Mouse (Mus musculus): ENCODE measurements around the gene Kcnip1. TPM values are rescaled to one million over a fixed set of nuclear protein-coding genes. Genes with fewer than 3 reads are reported as not detected.

The Kcnip1 gene
- polyA plus RNA-seq, 1 experiment from 2014 or later, result 0.74 TPM

GRCm38 (mm10) chr11:33685904-33686303 is 307.0 kb downstream of the Kcnip1 start:
- Histone ChIP-seq H3K36me3 (no peaks in the 10 kb centered on the region), H3K27ac (no peak overlapping the region), H3K27me3 (ENCODE audit: low read depth, poor library complexity, severe bottlenecking) (peaks cover 5% of the 10 kb centered on the region; the same call in 1 of the 2 replicates), H3K4me3 (no peak overlapping the region), H3K4me1 (peaks cover 11% of the 10 kb centered on the region), H3K9me3 (replicated peaks) (no peaks in the 10 kb centered on the region)
- 84% methylated on average over 3 of the region's 3 CpGs for WGBS
- DNase-seq (ENCODE audit: low spot score), result no peak

GRCm38 (mm10) chr11:33680151-33680550 is 312.8 kb downstream of the Kcnip1 start:
- Histone ChIP-seq H3K27ac (no peak overlapping the region), H3K9me3 (replicated peaks) (no peaks in the 10 kb centered on the region), H3K36me3 (no peaks in the 10 kb centered on the region), H3K4me1 (peaks cover 15% of the 10 kb centered on the region), H3K27me3 (ENCODE audit: low read depth, poor library complexity, severe bottlenecking) (peaks cover 13% of the 10 kb centered on the region; the same call in 1 of the 2 replicates), H3K4me3 (0 out of 2 replicates have a peak overlapping the region, but pooled peaks have one; percentile 17)
- DNase-seq (ENCODE audit: low spot score), result peak; percentile 85
- WGBS, result 1% methylated on average over 15 of the region's 15 CpGs

DNA sequence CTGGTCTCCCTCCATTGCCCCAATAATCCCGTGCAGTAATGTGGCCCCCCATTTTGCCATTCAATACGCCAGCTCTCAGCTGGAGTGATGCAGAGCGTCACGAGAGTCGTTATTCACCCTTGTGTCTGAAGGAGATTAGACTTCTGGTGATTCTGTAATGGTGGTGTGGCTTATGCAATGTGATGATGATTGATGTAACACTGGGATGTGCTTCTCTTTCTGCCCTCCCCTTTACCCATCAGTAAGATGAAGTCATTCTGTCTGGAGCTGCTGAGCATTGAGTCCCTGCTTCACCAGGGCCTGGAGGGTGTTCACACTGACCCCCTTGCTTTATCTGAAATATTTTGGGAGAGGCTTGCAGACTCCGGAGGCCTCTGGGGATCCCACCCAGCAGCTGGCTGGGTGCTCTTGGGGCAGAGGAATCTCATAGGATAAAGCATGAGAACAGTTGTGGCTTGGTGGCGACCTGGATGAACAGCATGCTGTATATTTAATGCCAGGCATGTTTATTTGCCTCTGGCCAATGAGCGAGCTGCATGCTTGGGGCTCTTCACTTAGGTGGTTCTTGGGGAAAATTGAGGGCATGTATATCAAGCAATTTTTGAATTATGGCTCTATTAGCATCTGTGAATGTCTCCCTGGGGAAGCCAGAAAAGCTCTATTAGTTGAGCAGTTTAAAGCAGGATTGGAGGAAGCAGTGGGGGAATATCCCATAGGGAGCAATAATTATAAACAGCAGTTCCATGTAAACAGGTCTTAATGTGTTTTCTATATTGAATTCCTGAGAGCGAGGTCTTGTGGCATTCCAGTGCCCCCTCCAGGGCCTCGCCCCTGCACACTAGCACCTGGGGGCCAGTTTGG is 322.6 kb downstream of the Kcnip1 start:
- WGBS, result 78% methylated on average over 10 of the region's 10 CpGs
- DNase-seq (ENCODE audit: low spot score), result no peak
- Histone ChIP-seq H3K27ac (no peak overlapping the region), H3K4me3 (no peak overlapping the region), H3K27me3 (ENCODE audit: low read depth, poor library complexity, severe bottlenecking) (no peaks in the 10 kb centered on the region), H3K36me3 (no peaks in the 10 kb centered on the region), H3K9me3 (replicated peaks) (no peaks in the 10 kb centered on the region), H3K4me1 (peaks cover 12% of the 10 kb centered on the region)

DNA sequence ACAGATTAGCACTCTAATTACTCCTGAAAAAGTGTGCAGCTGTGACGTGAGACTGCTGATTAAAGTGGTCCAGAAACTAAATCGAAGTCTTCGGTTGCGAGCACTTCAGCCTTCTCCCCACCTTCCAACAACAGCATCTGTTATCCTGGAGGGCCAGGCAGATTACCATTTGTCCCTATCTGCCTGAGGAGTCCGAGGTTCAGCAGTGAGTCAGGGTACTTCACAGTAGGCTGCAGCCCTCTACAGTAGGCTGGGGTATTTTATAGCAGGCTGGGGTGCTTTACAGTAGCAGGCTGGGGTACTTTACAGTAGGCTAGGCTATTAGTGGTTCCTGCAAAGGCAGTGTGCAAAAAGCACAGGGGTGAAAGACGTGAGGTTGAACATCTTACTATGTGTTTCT is 324.6 kb downstream of the Kcnip1 start:
- Histone ChIP-seq H3K9me3 (replicated peaks) (no peaks in the 10 kb centered on the region), H3K27ac (no peak overlapping the region), H3K4me1 (peaks cover 12% of the 10 kb centered on the region), H3K27me3 (ENCODE audit: low read depth, poor library complexity, severe bottlenecking) (no peaks in the 10 kb centered on the region), H3K36me3 (no peaks in the 10 kb centered on the region), H3K4me3 (no peak overlapping the region)
- 67% methylated on average over 6 of the region's 6 CpGs for WGBS
- no peak for DNase-seq (ENCODE audit: low spot score)

- Histone ChIP-seq H3K4me3 (no peak overlapping the region), H3K36me3 (no peaks in the 10 kb centered on the region), H3K4me1 (peaks cover 10% of the 10 kb centered on the region), H3K27me3 (ENCODE audit: low read depth, poor library complexity, severe bottlenecking) (no peaks in the 10 kb centered on the region), H3K27ac (no peak overlapping the region), H3K9me3 (replicated peaks) (no peaks in the 10 kb centered on the region)
- no peak for DNase-seq (ENCODE audit: low spot score)
- 84% methylated on average over 2 of the region's 2 CpGs for WGBS
Observed at GRCm38 (mm10) chr11:33663599-33663998, 329.4 kb downstream of the Kcnip1 start.

- Histone ChIP-seq H3K27me3 (ENCODE audit: low read depth, poor library complexity, severe bottlenecking) (no peaks in the 10 kb centered on the region), H3K4me3 (no peak overlapping the region), H3K4me1 (peaks cover 10% of the 10 kb centered on the region), H3K9me3 (replicated peaks) (no peaks in the 10 kb centered on the region), H3K27ac (no peak overlapping the region), H3K36me3 (no peaks in the 10 kb centered on the region)
- WGBS, result 80% methylated on average over 13 of the region's 13 CpGs
- DNase-seq (ENCODE audit: low spot score), result no peak
Observed at GRCm38 (mm10) chr11:33660016-33660913, 332.7 kb downstream of the Kcnip1 start.

- peaks cover 10% of the 10 kb centered on the region for H3K4me1 ChIP-seq
- H3K9me3 ChIP-seq (replicated peaks), result no peaks in the 10 kb centered on the region
- H3K27ac ChIP-seq, result no peak overlapping the region
- no peaks in the 10 kb centered on the region for H3K36me3 ChIP-seq
- no peaks in the 10 kb centered on the region for H3K27me3 ChIP-seq (ENCODE audit: low read depth, poor library complexity, severe bottlenecking)
- H3K4me3 ChIP-seq, result no peak overlapping the region
- DNase-seq (ENCODE audit: low spot score), result no peak
- WGBS, result 84% methylated on average over 7 of the region's 7 CpGs
Observed at GRCm38 (mm10) chr11:33655861-33656593, 336.9 kb downstream of the Kcnip1 start.

DNA sequence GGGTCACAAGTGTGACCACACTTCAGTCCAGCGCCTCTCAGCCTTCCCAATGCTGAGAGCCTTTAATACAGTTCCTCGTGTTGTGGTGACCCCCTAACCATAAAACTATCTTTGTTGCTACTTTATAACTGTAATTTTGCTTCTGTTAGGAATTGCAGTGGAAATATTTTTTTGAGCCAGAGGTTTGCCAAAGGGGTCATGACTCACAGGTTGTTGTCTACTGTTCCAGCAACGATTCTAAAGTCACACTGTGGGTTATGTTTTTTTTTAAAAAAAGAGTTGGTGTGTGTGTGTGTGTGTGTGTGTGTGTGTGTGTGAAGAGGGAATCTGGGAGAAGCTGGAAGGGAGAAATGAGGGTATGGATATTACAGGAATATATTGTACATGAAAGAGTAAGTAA is 337.7 kb downstream of the Kcnip1 start:
- Histone ChIP-seq H3K27ac (no peak overlapping the region), H3K36me3 (no peaks in the 10 kb centered on the region), H3K27me3 (ENCODE audit: low read depth, poor library complexity, severe bottlenecking) (no peaks in the 10 kb centered on the region), H3K9me3 (replicated peaks) (no peaks in the 10 kb centered on the region), H3K4me1 (peaks cover 6% of the 10 kb centered on the region), H3K4me3 (no peak overlapping the region)
- DNase-seq (ENCODE audit: low spot score), result no peak
- WGBS, result 79% methylated on average over 3 of the region's 3 CpGs

- 82% methylated on average over 2 of the region's 2 CpGs for WGBS
- no peak for DNase-seq (ENCODE audit: low spot score)
Observed at GRCm38 (mm10) chr11:33654485-33654884, 338.5 kb downstream of the Kcnip1 start.

GRCm38 (mm10) chr11:33649358-33649757 is 343.6 kb downstream of the Kcnip1 start:
- Histone ChIP-seq H3K27ac (no peak overlapping the region), H3K4me1 (no peaks in the 10 kb centered on the region), H3K36me3 (no peaks in the 10 kb centered on the region), H3K27me3 (ENCODE audit: low read depth, poor library complexity, severe bottlenecking) (no peaks in the 10 kb centered on the region), H3K9me3 (replicated peaks) (no peaks in the 10 kb centered on the region), H3K4me3 (no peak overlapping the region)
- DNase-seq (ENCODE audit: low spot score), result no peak
- 78% methylated on average over 2 of the region's 2 CpGs for WGBS

More at GRCm38 (mm10) chr11:33654485-33654884, 338.5 kb downstream of the Kcnip1 start:
- Histone ChIP-seq H3K27ac (no peak overlapping the region), H3K4me3 (no peak overlapping the region), H3K9me3 (replicated peaks) (no peaks in the 10 kb centered on the region), H3K27me3 (ENCODE audit: low read depth, poor library complexity, severe bottlenecking) (no peaks in the 10 kb centered on the region), H3K4me1 (no peaks in the 10 kb centered on the region), H3K36me3 (no peaks in the 10 kb centered on the region)

- no peaks in the 10 kb centered on the region for H3K4me1 ChIP-seq
- 99% methylated on average over 2 of the region's 2 CpGs for WGBS
- H3K4me3 ChIP-seq, result no peak overlapping the region
- H3K36me3 ChIP-seq, result no peaks in the 10 kb centered on the region
- no peaks in the 10 kb centered on the region for H3K9me3 ChIP-seq (replicated peaks)
- no peak for DNase-seq (ENCODE audit: low spot score)
- H3K27ac ChIP-seq, result no peak overlapping the region
- H3K27me3 ChIP-seq (ENCODE audit: low read depth, poor library complexity, severe bottlenecking), result no peaks in the 10 kb centered on the region
Observed at GRCm38 (mm10) chr11:33637107-33637506, 355.8 kb downstream of the Kcnip1 start.

DNA sequence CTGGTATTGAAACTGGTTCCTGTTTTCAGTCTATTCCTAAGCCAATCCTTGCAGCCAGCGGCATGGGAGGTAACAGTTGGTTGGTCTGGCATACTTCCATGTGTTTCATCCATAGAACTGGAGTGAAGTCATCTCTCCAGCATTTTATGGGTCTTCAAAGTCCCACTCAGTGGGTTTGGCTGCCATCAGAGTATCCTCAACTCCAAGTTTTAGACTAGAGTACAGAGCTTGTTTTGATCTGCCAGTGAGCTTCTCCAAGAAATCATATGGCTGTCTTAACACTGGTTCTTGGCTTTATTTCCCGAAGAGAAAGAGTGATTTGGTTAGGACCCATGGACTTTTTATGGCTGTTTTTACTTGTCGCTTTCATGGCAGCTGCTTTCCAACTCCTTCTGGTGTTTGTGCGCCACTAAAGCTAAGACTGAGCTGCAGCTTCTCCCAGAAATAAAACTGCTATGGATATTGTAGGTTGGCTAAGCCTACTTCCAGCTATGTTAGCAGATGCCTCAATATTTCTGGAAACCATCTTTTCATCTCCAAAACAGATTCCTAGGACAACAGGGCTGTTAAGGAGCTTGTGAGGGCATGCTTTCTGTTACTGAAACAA is 365.7 kb downstream of the Kcnip1 start:
- 87% methylated on average over 4 of the region's 4 CpGs for WGBS
- H3K9me3 ChIP-seq (replicated peaks), result no peaks in the 10 kb centered on the region
- no peaks in the 10 kb centered on the region for H3K4me1 ChIP-seq
- H3K36me3 ChIP-seq, result no peaks in the 10 kb centered on the region
- H3K27ac ChIP-seq, result no peak overlapping the region
- no peak overlapping the region for H3K4me3 ChIP-seq
- H3K27me3 ChIP-seq (ENCODE audit: low read depth, poor library complexity, severe bottlenecking), result no peaks in the 10 kb centered on the region
- DNase-seq (ENCODE audit: low spot score), result no peak
